Mouse (Mus musculus) liver, embryonic 15.5 days (tissue): ENCODE results near the gene Spata16. TPM values are rescaled to one million over a fixed set of nuclear protein-coding genes. Genes with fewer than 3 reads are reported as not detected.
"Not testable (repeated sequence)": the region's sequence is repeated elsewhere in the genome, so short reads cannot be mapped to it uniquely, and the experiment has no call there.

Source experiments
- ATAC-seq: fragments of 200-750 bp; cut with Nextera tagmentation; 2 replicates; pipeline ENCODE4 v1.8.0; 2017; ENCODE audit warnings: moderate number of reproducible peaks, mild to moderate bottlenecking, moderate library complexity; ENCODE audit not compliant: insufficient read depth
- H3K27ac ChIP-seq: fragments of 300-500 bp; sonication (generic); replicated peaks from 2 replicates; pipeline ENCODE4 v1.5.1; 2015; ENCODE audit warnings: mild to moderate bottlenecking, inconsistent platforms
- H3K27me3 ChIP-seq: fragments of 300-500 bp; sonication (generic); 2 replicates; pipeline ENCODE4 v1.6.1; 2015; ENCODE audit warnings: mild to moderate bottlenecking, inconsistent platforms
- H3K36me3 ChIP-seq: fragments of 300-500 bp; sonication (generic); replicated peaks from 2 replicates; pipeline ENCODE4 v1.6.1; 2015; ENCODE audit warnings: moderate library complexity, mild to moderate bottlenecking, inconsistent platforms
- H3K4me1 ChIP-seq: fragments of 300-500 bp; sonication (generic); replicated peaks from 2 replicates; pipeline ENCODE4 v1.6.1; 2015; ENCODE audit warnings: inconsistent platforms
- H3K4me2 ChIP-seq: fragments of 300-500 bp; sonication (generic); 2 replicates; pipeline ENCODE4 v1.6.1; 2015; ENCODE audit warnings: moderate library complexity, mild to moderate bottlenecking, inconsistent platforms
- H3K4me3 ChIP-seq: fragments of 300-500 bp; sonication (generic); replicated peaks from 2 replicates; pipeline ENCODE4 v1.5.1; 2015; ENCODE audit warnings: mild to moderate bottlenecking, inconsistent platforms
- H3K9ac ChIP-seq: fragments of 300-500 bp; sonication (generic); 2 replicates; pipeline ENCODE4 v1.6.1; 2015; ENCODE audit warnings: moderate library complexity, mild to moderate bottlenecking, inconsistent platforms
- H3K9me3 ChIP-seq: fragments of 300-500 bp; sonication (generic); replicated peaks from 2 replicates; pipeline ENCODE4 v1.6.1; 2016; ENCODE audit warnings: inconsistent platforms
- WGBS: fragments of 180-500 bp; shearing (Covaris S2); methylation state at CpG from one replicate; pipeline ENCODE4 v1.1.7; 2015; ENCODE audit warnings: mixed read lengths; ENCODE audit not compliant: insufficient replicate concordance; 5-methylcytosine and 5-hydroxymethylcytosine counted together
- polyA plus RNA-seq: library from polyadenylated mRNA; unstranded; fragments of >200 nt; fragmentation: Nextera tagmentation; extraction: Ambion mirVana; gene quantifications from 2 replicates; pipeline ENCODE4 v1.2.1, GENCODE M21; 2015

Spata16 gene
- not detected in 2 replicates for polyA plus RNA-seq

DNA sequence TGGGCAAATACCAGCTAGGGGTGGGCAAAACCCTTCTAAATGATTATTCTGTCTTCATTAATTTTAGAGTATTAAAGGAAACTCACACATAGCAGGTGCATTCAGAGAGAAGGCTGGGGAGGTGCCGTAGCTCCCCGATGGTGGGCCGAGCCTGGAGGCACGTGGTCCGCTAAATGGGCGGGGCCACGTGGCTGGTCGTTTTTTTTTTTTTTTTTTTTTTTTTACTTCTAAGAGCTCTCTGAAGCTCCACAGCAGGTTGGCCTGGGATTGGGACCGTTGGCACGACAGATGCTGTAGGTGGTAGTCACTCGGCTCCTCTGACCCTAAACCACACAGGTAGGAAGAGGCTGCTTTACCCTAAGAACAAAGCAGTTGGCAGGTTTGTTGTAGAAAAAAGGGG is at the start of gene Spata16:
Gene Spata16, plus strand, starts transcription at position 219 of the 400 bp plus-strand sequence.
- Histone ChIP-seq H3K4me2 (no peak within 1 kb of the TSS), H3K9ac (no peak within 1 kb of the TSS), H3K4me1 (no peaks in the 10 kb centered on the region), H3K27me3 (no peaks in the 10 kb centered on the region), H3K36me3 (no peaks in the 10 kb centered on the region), H3K27ac (no peak within 1 kb of the TSS), H3K4me3 (no peak within 1 kb of the TSS), H3K9me3 (0 out of 2 replicates have a peak, but pooled peaks cover 3% of the 10 kb centered on the region)
- WGBS: 53% methylated on average over 11 of the region's 11 CpGs
- ATAC-seq: no peak

DNA sequence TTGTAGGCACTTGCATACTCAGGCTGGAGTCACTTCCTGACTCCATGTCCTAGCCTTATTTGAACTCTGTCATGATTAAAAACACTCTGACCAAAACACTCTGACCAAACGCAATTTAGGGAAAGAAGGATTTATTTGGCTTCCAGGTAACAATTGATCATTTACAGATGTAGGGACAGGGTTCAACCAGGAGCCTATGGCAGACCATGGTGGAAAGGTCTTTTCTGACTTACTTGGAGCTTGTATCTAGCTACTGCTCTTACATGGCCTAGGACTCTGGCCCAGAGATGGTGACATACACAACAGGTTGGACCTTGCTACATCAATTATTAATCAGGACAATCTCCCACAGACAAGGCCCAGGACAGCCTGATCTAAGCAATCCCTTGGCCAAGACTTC is 32.6 kb upstream of the Spata16 start:
- Histone ChIP-seq H3K36me3 (no peaks in the 10 kb centered on the region), H3K27ac (no peak overlapping the region), H3K9ac (no peak overlapping the region), H3K4me1 (no peaks in the 10 kb centered on the region), H3K27me3 (no peaks in the 10 kb centered on the region), H3K4me2 (no peak overlapping the region), H3K4me3 (no peak overlapping the region), H3K9me3 (no peaks in the 10 kb centered on the region)
- 44% methylated on average over 1 of the region's 1 CpGs for WGBS
- no peak for ATAC-seq

DNA sequence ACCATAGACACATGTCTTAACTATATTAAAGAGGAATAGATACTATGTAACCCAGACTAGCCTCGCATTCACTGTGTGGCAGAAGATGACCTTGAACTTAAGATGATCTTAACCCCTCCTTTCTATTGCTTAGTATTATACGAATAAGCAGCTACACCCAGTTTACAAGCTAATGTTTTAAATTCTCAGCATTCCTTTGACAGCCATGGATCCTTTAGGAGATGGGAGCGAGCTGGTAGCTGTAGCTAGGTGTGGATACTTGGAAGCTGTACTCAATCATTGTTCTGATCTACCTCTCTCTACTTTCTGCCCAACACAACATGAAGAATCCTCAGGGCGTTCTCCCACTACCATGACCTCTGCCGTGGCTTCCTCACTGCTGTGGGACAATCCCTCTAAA is 28.9 kb upstream of the Spata16 start:
- Histone ChIP-seq H3K9ac (no peak overlapping the region), H3K4me2 (no peak overlapping the region), H3K27me3 (no peaks in the 10 kb centered on the region), H3K4me1 (no peaks in the 10 kb centered on the region), H3K9me3 (no peaks in the 10 kb centered on the region), H3K36me3 (no peaks in the 10 kb centered on the region), H3K4me3 (no peak overlapping the region), H3K27ac (no peak overlapping the region)
- 59% methylated on average over 5 of the region's 5 CpGs for WGBS
- no peak for ATAC-seq

DNA sequence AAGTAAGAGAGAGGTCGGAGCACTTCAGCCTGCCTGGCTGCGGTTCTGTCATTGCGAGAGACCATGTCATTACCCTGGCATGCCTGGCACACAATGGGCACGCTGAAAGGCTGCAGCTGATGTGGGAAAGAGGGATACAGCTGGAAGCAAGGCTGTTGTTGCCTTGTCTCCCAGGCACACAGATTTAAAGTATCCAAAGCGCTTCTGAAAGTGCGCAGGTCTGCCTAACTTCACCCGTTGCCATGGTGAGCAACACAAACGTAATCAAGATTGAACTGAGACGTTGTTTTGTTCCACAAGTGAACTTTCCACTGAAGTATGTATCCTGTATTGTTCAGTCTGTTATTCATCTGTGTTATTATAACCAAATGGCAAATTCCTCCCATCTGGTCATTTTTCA is 1.8 kb downstream of the Spata16 start:
- Histone ChIP-seq H3K36me3 (no peaks in the 10 kb centered on the region), H3K27ac (no peak overlapping the region), H3K9me3 (0 out of 2 replicates have a peak, but pooled peaks cover 3% of the 10 kb centered on the region), H3K4me2 (no peak overlapping the region), H3K27me3 (no peaks in the 10 kb centered on the region), H3K4me3 (no peak overlapping the region), H3K4me1 (no peaks in the 10 kb centered on the region), H3K9ac (no peak overlapping the region)
- ATAC-seq: no peak
- 71% methylated on average over 9 of the region's 9 CpGs for whole genome bisulfite sequencing

DNA sequence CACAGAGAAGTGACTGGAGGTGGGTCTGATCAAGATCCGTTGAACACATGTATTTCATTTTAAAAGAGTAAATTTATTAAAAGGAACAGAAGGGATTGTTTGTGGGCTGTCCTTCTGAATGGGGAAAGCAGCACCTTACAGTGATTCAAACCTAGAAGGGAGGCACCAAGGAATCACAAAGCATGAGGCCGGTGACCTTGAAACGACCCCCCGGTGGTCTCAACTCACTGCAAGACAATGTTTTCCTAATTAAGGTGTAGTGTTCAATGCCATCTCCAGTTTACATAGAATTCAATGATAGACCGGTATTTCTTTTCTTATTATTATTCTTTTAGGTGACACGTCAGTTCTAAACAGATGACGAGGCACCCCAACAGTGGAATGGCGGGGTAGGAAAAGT is 2.4 kb downstream of the Spata16 start:
- WGBS: 73% methylated on average over 8 of the region's 8 CpGs
- Histone ChIP-seq H3K27me3 (no peaks in the 10 kb centered on the region), H3K9me3 (0 out of 2 replicates have a peak, but pooled peaks cover 3% of the 10 kb centered on the region), H3K4me3 (no peak overlapping the region), H3K4me2 (no peak overlapping the region), H3K9ac (no peak overlapping the region), H3K27ac (no peak overlapping the region), H3K4me1 (no peaks in the 10 kb centered on the region), H3K36me3 (no peaks in the 10 kb centered on the region)
- no peak for ATAC-seq

DNA sequence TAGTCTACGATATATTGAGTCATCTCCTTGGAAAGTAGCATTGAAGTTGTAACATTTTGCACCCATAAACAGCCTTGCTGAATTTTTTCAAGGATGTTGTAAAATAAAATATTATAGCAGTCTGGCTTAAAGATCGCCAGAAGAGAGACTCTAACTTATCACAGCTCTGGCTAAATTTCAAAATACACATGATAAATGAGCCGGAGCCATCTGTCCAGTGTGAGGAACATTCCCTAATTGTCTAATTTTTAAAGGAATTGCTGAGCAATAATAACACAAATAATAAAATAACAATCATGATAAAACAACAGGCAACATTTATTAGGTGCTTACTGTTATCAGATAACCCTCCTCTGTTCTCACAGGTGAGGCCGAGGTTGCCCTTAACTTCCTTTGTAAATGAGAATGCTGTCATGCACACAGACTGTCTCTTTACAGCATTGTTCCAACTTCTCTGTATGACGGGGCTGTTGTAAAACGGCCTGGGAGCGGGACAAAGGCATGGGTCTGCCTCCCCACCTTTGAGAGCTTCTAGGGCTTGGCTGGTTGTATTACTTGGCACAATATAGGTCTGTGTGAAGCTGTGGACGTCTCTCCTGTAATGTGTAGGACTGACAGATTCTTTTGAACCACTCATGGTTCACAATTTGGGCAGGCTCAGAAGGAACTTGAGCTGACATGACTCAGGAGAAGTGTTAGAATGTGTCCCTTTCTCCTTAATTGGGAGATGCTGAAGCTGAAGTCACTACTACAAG is 3.1 kb downstream of the Spata16 start:
- no peak overlapping the region for H3K4me2 ChIP-seq
- no peaks in the 10 kb centered on the region for H3K27me3 ChIP-seq
- WGBS: 55% methylated on average over 8 of the region's 8 CpGs
- H3K4me1 ChIP-seq: no peaks in the 10 kb centered on the region
- ATAC-seq: no peak
- no peak overlapping the region for H3K4me3 ChIP-seq
- no peak overlapping the region for H3K27ac ChIP-seq
- 0 out of 2 replicates have a peak, but pooled peaks cover 3% of the 10 kb centered on the region for H3K9me3 ChIP-seq
- H3K36me3 ChIP-seq: no peaks in the 10 kb centered on the region
- no peak overlapping the region for H3K9ac ChIP-seq

DNA sequence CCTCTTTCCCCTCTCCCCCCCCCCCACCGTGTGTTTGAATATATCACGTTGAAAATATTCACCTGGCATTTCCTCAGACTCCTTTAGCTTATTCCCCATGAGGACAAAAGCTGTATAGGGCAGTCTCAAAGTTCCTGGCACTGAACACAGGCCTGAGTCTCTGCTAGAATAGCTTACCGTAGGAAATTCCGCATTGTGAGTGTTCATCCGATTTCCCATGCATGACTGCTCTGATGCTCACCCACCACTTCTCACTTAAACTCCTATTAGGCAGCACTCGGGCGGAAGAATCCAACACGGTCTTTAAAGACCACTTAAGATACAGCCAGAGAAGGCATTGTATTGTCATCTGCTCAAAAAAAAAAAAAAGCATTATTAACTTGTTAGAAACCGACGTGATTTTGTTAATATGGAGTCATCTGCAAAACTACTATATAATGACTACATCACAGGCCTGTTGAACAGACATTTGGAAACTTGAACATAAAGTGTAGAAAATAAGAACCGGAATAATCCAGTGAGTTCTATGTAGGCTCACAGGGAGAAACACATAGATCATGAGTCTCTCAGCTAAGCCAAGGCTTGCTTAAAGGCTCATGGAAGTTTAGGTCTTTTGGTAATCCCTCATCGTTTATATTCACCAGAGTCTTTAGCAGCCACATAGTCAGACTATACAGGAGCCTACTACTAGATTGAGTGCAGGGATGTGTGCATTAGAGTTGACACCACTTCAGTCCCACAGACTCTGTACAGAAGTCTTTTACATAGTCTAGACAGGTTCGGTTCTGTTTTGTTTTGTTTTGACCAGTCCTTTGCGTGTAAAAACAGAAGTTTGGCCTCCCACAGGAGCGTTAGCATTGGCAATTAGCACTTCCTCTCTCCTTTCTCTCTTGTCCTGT is 4.2 kb downstream of the Spata16 start:
- Histone ChIP-seq H3K4me2 (no peak overlapping the region), H3K36me3 (no peaks in the 10 kb centered on the region), H3K4me3 (no peak overlapping the region), H3K4me1 (no peaks in the 10 kb centered on the region), H3K9ac (no peak overlapping the region), H3K9me3 (0 out of 2 replicates have a peak, but pooled peaks cover 3% of the 10 kb centered on the region), H3K27ac (no peak overlapping the region), H3K27me3 (no peaks in the 10 kb centered on the region)
- WGBS: 66% methylated on average over 15 of the region's 15 CpGs
- ATAC-seq: no peak

DNA sequence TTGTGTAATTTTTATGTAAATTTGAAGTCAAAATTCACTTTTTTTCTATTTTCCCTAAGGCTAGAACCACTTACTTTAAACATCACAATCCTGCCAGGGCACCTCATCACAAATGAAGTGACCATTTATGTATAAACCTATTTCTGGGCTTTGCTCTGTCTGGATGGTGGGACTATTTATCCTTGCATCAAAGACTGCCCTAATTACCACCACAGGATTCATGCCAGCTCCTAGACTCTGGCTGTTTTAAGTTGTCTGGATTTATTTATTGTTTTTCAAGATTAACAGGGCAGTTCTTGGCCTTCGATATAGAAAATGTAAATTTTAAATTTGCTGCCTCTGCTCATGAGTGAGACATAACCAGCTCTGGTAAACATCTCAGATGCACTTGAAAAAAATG is 6.7 kb downstream of the Spata16 start:
- Histone ChIP-seq H3K27ac (no peak overlapping the region), H3K4me3 (no peak overlapping the region), H3K9me3 (0 out of 2 replicates have a peak, but pooled peaks cover 2% of the 10 kb centered on the region), H3K9ac (no peak overlapping the region), H3K27me3 (no peaks in the 10 kb centered on the region), H3K4me2 (no peak overlapping the region), H3K4me1 (no peaks in the 10 kb centered on the region), H3K36me3 (no peaks in the 10 kb centered on the region)
- 45% methylated on average over 1 of the region's 1 CpGs for WGBS
- no peak for ATAC-seq

DNA sequence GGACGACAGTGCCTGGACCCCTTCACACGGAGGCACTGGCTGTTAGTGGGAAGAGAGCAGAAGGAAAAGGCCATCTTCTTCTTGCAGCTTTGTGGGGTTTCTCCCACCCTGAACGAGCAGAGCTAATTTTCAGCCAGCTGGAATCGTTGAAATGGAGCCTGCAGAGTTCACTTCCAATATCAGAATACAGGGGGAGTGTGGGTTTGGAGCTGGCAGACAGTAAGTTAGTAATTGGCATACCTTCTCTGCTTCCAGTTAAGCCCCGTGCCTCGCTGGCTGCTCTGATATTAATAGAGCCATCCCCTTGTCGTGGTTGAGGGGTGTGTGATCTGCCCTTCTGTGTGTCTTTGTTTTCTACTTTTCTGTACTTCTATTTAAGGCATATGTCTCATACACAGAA is 9.4 kb downstream of the Spata16 start:
- H3K9me3 ChIP-seq: no peaks in the 10 kb centered on the region
- H3K27me3 ChIP-seq: no peaks in the 10 kb centered on the region
- no peak overlapping the region for H3K9ac ChIP-seq
- no peak overlapping the region for H3K4me2 ChIP-seq
- H3K27ac ChIP-seq: no peak overlapping the region
- no peak for ATAC-seq
- H3K36me3 ChIP-seq: no peaks in the 10 kb centered on the region
- no peak overlapping the region for H3K4me3 ChIP-seq
- 47% methylated on average over 7 of the region's 7 CpGs for WGBS
- H3K4me1 ChIP-seq: no peaks in the 10 kb centered on the region

DNA sequence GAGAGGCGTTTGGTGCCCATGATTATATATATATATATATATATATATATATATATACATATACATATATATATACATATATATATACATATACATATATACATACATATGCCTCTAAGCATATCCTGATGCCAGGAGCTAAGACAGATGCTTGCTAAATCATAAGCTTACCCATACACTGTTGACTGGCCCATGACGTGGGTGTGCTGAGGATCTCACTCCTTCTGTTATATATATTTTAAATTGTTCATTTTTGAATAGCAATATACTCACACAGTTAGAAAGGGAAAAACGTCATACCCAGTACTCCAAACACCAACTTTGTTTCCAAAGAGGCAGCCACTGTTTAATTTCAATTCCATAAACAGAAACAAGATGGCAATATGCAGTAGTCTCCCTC is 48.4 kb downstream of the Spata16 start:
- H3K4me1 ChIP-seq: no peaks in the 10 kb centered on the region
- no peak for ATAC-seq
- H3K4me2 ChIP-seq: no peak overlapping the region
- no peaks in the 10 kb centered on the region for H3K9me3 ChIP-seq
- H3K4me3 ChIP-seq: no peak overlapping the region
- H3K27me3 ChIP-seq: no peaks in the 10 kb centered on the region
- H3K36me3 ChIP-seq: no peaks in the 10 kb centered on the region
- H3K27ac ChIP-seq: no peak overlapping the region
- 56% methylated on average over 3 of the region's 3 CpGs for WGBS
- H3K9ac ChIP-seq: no peak overlapping the region

DNA sequence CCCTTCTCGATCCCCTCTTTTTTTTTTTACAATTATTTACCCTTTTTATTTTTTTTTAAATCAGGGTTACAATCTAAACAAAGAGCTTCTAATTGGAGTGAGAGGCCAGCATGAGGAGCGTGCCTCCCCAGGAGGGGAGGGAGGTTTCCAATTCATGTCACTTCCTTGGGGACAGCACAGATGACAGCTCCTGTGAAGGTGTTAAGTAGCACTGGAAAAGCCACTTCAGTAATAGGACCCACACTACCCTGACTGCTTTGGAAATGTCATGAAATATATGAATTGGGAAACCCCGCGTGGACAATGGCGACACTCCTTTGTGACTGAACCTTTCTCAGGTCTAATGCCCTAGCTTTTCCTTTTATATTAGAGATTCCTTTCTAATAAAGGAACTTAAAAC is 72.1 kb downstream of the Spata16 start:
- not testable (repeated sequence) for H3K36me3 ChIP-seq, H3K9me3 ChIP-seq, H3K4me1 ChIP-seq, H3K27me3 ChIP-seq, H3K27ac ChIP-seq, H3K9ac ChIP-seq, H3K4me2 ChIP-seq, ATAC-seq, H3K4me3 ChIP-seq
- 72% methylated on average over 5 of the region's 5 CpGs for WGBS
